Comparison of ENCODE assay signal across 8 mouse cellular contexts in genomic region chr14:33303348-33303819, GRCm38 (mm10).
DNase-seq lines count a peak whose midpoint lies in the region; ATAC-seq lines count a peak whose summit lies in the region.

No protein-coding gene starts in this region.

- no peaks in the 10 kb centered on the region for H3K4me1 ChIP-seq in kidney, embryonic 14.5 days (ENCODE audit: control insufficient read depth, insufficient read depth, low read length)
- no peaks in the 10 kb centered on the region for H3K4me1 ChIP-seq in limb, embryonic 13.5 days

- no peaks in the 10 kb centered on the region for H3K9me3 ChIP-seq in kidney, embryonic 14.5 days (ENCODE audit: control insufficient read depth, low read length)
- H3K9me3 ChIP-seq in limb, embryonic 13.5 days = no peaks in the 10 kb centered on the region

- H3K36me3 ChIP-seq in kidney, embryonic 14.5 days (ENCODE audit: control insufficient read depth, insufficient read depth, low read length) = no peaks in the 10 kb centered on the region
- no peaks in the 10 kb centered on the region for H3K36me3 ChIP-seq in limb, embryonic 13.5 days

- no peak overlapping the region for H3K4me2 ChIP-seq in kidney, embryonic 14.5 days (replicated peaks; ENCODE audit: low read depth, low read length)
- H3K4me2 ChIP-seq in limb, embryonic 13.5 days (replicated peaks) = no peak overlapping the region

- peaks cover 2% of the 10 kb centered on the region; the same call in 1 of the 2 replicates for H3K27me3 ChIP-seq in kidney, embryonic 14.5 days (ENCODE audit: control insufficient read depth, insufficient read depth, low read length)
- H3K27me3 ChIP-seq in limb, embryonic 13.5 days = no peaks in the 10 kb centered on the region; the same call in 1 of the 2 replicates

- no peak overlapping the region for H3K4me3 ChIP-seq in kidney, embryonic 14.5 days (ENCODE audit: low read length)
- no peak overlapping the region for H3K4me3 ChIP-seq in limb, embryonic 13.5 days

- 25% methylated on average over 9 of the region's 9 CpGs for WGBS in kidney, embryonic 14.5 days
- WGBS in limb, embryonic 13.5 days = 25% methylated on average over 9 of the region's 9 CpGs

- ATAC-seq in kidney, embryonic 14.5 days (ENCODE audit: low FRiP score, low TSS enrichment) = peak; percentile 65
- ATAC-seq in limb, embryonic 13.5 days (ENCODE audit: low FRiP score, low read depth) = peak; percentile 36

- peak; percentile 78 to 81 for DNase-seq in B cell, adult 2 months
- DNase-seq in adrenal gland, adult 8-10 months = peak; percentile 49
- peak; percentile 81 for DNase-seq in embryo, embryonic 11 days
- DNase-seq in heart, adult 8-10 months (ENCODE audit: low spot score) = peak; percentile 84
- peak; percentile 39 to 55 for DNase-seq in monocyte, adult 2 months (ENCODE audit: low read depth in 1 of 2, low spot score in 2 of 2)
- DNase-seq in spleen, postnatal 36 days (ENCODE audit: low spot score in 2 of 2) = peak; percentile 35 to 58

- no peak overlapping the region for H3K9ac ChIP-seq in kidney, embryonic 14.5 days (ENCODE audit: low read depth, low read length)
- H3K9ac ChIP-seq in limb, embryonic 13.5 days = no peak overlapping the region

- H3K27ac ChIP-seq in kidney, embryonic 14.5 days (ENCODE audit: low read depth, low read length) = no peak overlapping the region
- no peak overlapping the region for H3K27ac ChIP-seq in limb, embryonic 13.5 days
